Mouse (Mus musculus): ENCODE results near the gene Ibsp.

The Ibsp gene

GRCm38 (mm10) chr5:104298994-104299393 lies at the start of gene Ibsp:
Gene Ibsp (plus strand): TSS chr5:104299171.
- in situ Hi-C loops (cut with MboI, MseI): no loop called here

- in situ Hi-C loops (cut with MboI, MseI): no loop called here
Observed at GRCm38 (mm10) chr5:104251811-104252210, 47.2 kb upstream of the Ibsp start.

- in situ Hi-C loops (cut with MboI, MseI): no loop called here
Observed at GRCm38 (mm10) chr5:104256585-104256984, 42.4 kb upstream of the Ibsp start.

- in situ Hi-C loops (cut with MboI, MseI): no loop called here
Observed at GRCm38 (mm10) chr5:104261908-104262461, 37.0 kb upstream of the Ibsp start.

GRCm38 (mm10) chr5:104263014-104263776 lies 35.8 kb upstream of the Ibsp start:
- in situ Hi-C loops (cut with MboI, MseI): no loop called here

- in situ Hi-C loops (cut with MboI, MseI): no loop called here
Observed at GRCm38 (mm10) chr5:104294201-104294600, 4.8 kb upstream of the Ibsp start.

- in situ Hi-C loops (cut with MboI, MseI): loop anchor here (10.0 kb wide), 1 partner anchor 329 kb away; no protein-coding TSS in a partner anchor
Observed at GRCm38 (mm10) chr5:104314073-104314472, 15.1 kb downstream of the Ibsp start.

GRCm38 (mm10) chr5:104325029-104325428 lies 26.1 kb downstream of the Ibsp start, which contains the start of gene Mepe:
Gene Mepe (plus strand): TSS chr5:104325329.
- in situ Hi-C loops (cut with MboI, MseI): no loop called here

- in situ Hi-C loops (cut with MboI, MseI): no loop called here
Observed at GRCm38 (mm10) chr5:104326884-104327283, 27.9 kb downstream of the Ibsp start.

GRCm38 (mm10) chr5:104327389-104327788 lies 28.4 kb downstream of the Ibsp start:
- in situ Hi-C loops (cut with MboI, MseI): no loop called here

GRCm38 (mm10) chr5:104327876-104328275 lies 28.9 kb downstream of the Ibsp start:
- in situ Hi-C loops (cut with MboI, MseI): no loop called here

- in situ Hi-C loops (cut with MboI, MseI): no loop called here
Observed at GRCm38 (mm10) chr5:104328317-104328850, 29.4 kb downstream of the Ibsp start.

- in situ Hi-C loops (cut with MboI, MseI): no loop called here
Observed at GRCm38 (mm10) chr5:104329381-104329780, 30.4 kb downstream of the Ibsp start.

GRCm38 (mm10) chr5:104330088-104330487 lies 31.1 kb downstream of the Ibsp start:
- in situ Hi-C loops (cut with MboI, MseI): loop anchor here (10.0 kb wide), 2 partner anchors 245 to 335 kb away; no protein-coding TSS in a partner anchor

- in situ Hi-C loops (cut with MboI, MseI): loop anchor here (10.0 kb wide), 2 partner anchors 247 to 337 kb away; no protein-coding TSS in a partner anchor
Observed at GRCm38 (mm10) chr5:104332296-104332695, 33.3 kb downstream of the Ibsp start.

- in situ Hi-C loops (cut with MboI, MseI): loop anchor here (10.0 kb wide), 2 partner anchors 248 to 338 kb away; no protein-coding TSS in a partner anchor
Observed at GRCm38 (mm10) chr5:104333231-104333640, 34.3 kb downstream of the Ibsp start.

GRCm38 (mm10) chr5:104333643-104334042 lies 34.7 kb downstream of the Ibsp start:
- in situ Hi-C loops (cut with MboI, MseI): loop anchor here (10.0 kb wide), 2 partner anchors 249 to 339 kb away; no protein-coding TSS in a partner anchor

GRCm38 (mm10) chr5:104334516-104334915 lies 35.5 kb downstream of the Ibsp start:
- in situ Hi-C loops (cut with MboI, MseI): loop anchor here (10.0 kb wide), 2 partner anchors 250 to 340 kb away; no protein-coding TSS in a partner anchor

- in situ Hi-C loops (cut with MboI, MseI): loop anchor here (10.0 kb wide), 2 partner anchors 251 to 341 kb away; no protein-coding TSS in a partner anchor
Observed at GRCm38 (mm10) chr5:104335962-104336361, 37.0 kb downstream of the Ibsp start.

GRCm38 (mm10) chr5:104337491-104337890 lies 38.5 kb downstream of the Ibsp start:
- in situ Hi-C loops (cut with MboI, MseI): loop anchor here (10.0 kb wide), 2 partner anchors 253 to 343 kb away; no protein-coding TSS in a partner anchor

- in situ Hi-C loops (cut with MboI, MseI): loop anchor here (10.0 kb wide), 2 partner anchors 254 to 344 kb away; no protein-coding TSS in a partner anchor
Observed at GRCm38 (mm10) chr5:104339009-104339408, 40.0 kb downstream of the Ibsp start.

Data from T-helper 1 cell (primary cell).